Mouse (Mus musculus) ES-E14 (cell line): ENCODE measurements at regions not wholly inside any gene's neighbourhood (a gene's known extent, or its start where the extent isn't known, plus 50 kb on each side); places are given as distances from the start of the nearest gene placed in this dataset.

Experiments
- CHD2 ChIP-seq: IDR thresholded peaks from 2 replicates; pipeline ENCODE4 v1.6.1; 2014; ENCODE audit warnings: mild to moderate bottlenecking, low read depth, low read length, inconsistent platforms
- HCFC1 ChIP-seq: IDR thresholded peaks from 2 replicates; pipeline ENCODE4 v1.6.1; 2012; ENCODE audit warnings: low read length, inconsistent platforms, borderline replicate concordance; ENCODE audit not compliant: insufficient read depth
- MAFK ChIP-seq: IDR thresholded peaks from 2 replicates; pipeline ENCODE4 v1.6.1; 2014; ENCODE audit warnings: mild to moderate bottlenecking, low read depth, low read length, inconsistent platforms; ENCODE audit not compliant: insufficient read depth
- ZC3H11A ChIP-seq: IDR thresholded peaks from 2 replicates; pipeline ENCODE4 v1.6.1; 2012; ENCODE audit warnings: low read depth, mild to moderate bottlenecking, inconsistent platforms, low read length, borderline replicate concordance
- ZNF384 ChIP-seq: IDR thresholded peaks from 2 replicates; pipeline ENCODE4 v1.6.1; 2012; ENCODE audit warnings: low read depth, low read length, inconsistent platforms

- TF ChIP-seq ZNF384 = no peak
- no peak for TF ChIP-seq MAFK
- TF ChIP-seq HCFC1 = no peak
- no peak for TF ChIP-seq CHD2
- TF ChIP-seq ZC3H11A = no peak
Measured at GRCm38 (mm10) chr7:71498123-71498522, 146.8 kb upstream of the Gm10295 start.
